Mouse (Mus musculus) megakaryocyte-erythroid progenitor cell, adult 5-6 weeks (primary cell): ENCODE data around the gene Rps12. TPM values are rescaled to one million over a fixed set of nuclear protein-coding genes. Genes with fewer than 3 reads are reported as not detected.

ENCODE experiments used
- ATAC-seq: replicated peaks from 2 replicates; pipeline ENCODE4 v1.8.0; 2016; ENCODE audit warnings: mild to moderate bottlenecking, inconsistent platforms; ENCODE audit not compliant: severe bottlenecking, poor library complexity, low FRiP score, low TSS enrichment
- total RNA-seq, 2 experiments: library from RNA; stranded (forward) in 1 of 2; stranded (reverse) in 1 of 2; fragments of 200-1000, 215-1000 nt in 1 of 2; fragments of >200 nt in 1 of 2; fragmentation: Nextera tagmentation in 1 of 2; gene quantifications; 2 replicates each; pipeline ENCODE4 v1.2.3; 2014 to 2017

Rps12 gene
- total RNA-seq (2014; fragmentation: Nextera tagmentation) (11,537 and 12,520 TPM in 2 replicates), total RNA-seq (2017) (1,872 and 1,888 TPM in 2 replicates)

GRCm38 (mm10) chr10:23787062-23787821 is at the start of gene Rps12:
Gene Rps12, minus strand, starts transcription at chr10:23787275.
- peak; percentile 68 for ATAC-seq

- ATAC-seq = no peak
Measured at GRCm38 (mm10) chr10:23836003-23836964, 49.2 kb upstream of the Rps12 start.

- ATAC-seq = no peak
Measured at GRCm38 (mm10) chr10:23826516-23826915, 39.4 kb upstream of the Rps12 start.

GRCm38 (mm10) chr10:23816241-23816640 is 29.2 kb upstream of the Rps12 start:
- ATAC-seq = no peak

- ATAC-seq = peak; percentile 62
Measured at GRCm38 (mm10) chr10:23815168-23815567, 28.1 kb upstream of the Rps12 start.

- ATAC-seq = no peak
Measured at GRCm38 (mm10) chr10:23812852-23813766, 26.0 kb upstream of the Rps12 start.

GRCm38 (mm10) chr10:23812438-23812759 is 25.3 kb upstream of the Rps12 start:
- no peak for ATAC-seq

- peak; percentile 85 for ATAC-seq
Measured at GRCm38 (mm10) chr10:23811635-23812437, 24.8 kb upstream of the Rps12 start.

GRCm38 (mm10) chr10:23806201-23806600 is 19.1 kb upstream of the Rps12 start:
- no peak for ATAC-seq

GRCm38 (mm10) chr10:23804665-23805064 is 17.6 kb upstream of the Rps12 start:
- ATAC-seq = no peak

- no peak for ATAC-seq
Measured at GRCm38 (mm10) chr10:23802911-23803310, 15.8 kb upstream of the Rps12 start.

GRCm38 (mm10) chr10:23799933-23800332 is 12.9 kb upstream of the Rps12 start:
- ATAC-seq = no peak

GRCm38 (mm10) chr10:23798142-23798541 is 11.1 kb upstream of the Rps12 start:
- ATAC-seq = no peak

- no peak for ATAC-seq
Measured at GRCm38 (mm10) chr10:23797606-23798005, 10.5 kb upstream of the Rps12 start.

- ATAC-seq = peak; percentile 77
Measured at GRCm38 (mm10) chr10:23796551-23797503, 9.8 kb upstream of the Rps12 start, which contains the start of gene Slc18b1. Gene Slc18b1, plus strand, starts transcription at chr10:23796986.

- ATAC-seq = no peak
Measured at GRCm38 (mm10) chr10:23795871-23796520, 8.9 kb upstream of the Rps12 start.

- ATAC-seq = no peak
Measured at GRCm38 (mm10) chr10:23788056-23788600, 1.1 kb upstream of the Rps12 start.
